ENCODE assay signal across 8 mouse cellular contexts in the genomic region with DNA sequence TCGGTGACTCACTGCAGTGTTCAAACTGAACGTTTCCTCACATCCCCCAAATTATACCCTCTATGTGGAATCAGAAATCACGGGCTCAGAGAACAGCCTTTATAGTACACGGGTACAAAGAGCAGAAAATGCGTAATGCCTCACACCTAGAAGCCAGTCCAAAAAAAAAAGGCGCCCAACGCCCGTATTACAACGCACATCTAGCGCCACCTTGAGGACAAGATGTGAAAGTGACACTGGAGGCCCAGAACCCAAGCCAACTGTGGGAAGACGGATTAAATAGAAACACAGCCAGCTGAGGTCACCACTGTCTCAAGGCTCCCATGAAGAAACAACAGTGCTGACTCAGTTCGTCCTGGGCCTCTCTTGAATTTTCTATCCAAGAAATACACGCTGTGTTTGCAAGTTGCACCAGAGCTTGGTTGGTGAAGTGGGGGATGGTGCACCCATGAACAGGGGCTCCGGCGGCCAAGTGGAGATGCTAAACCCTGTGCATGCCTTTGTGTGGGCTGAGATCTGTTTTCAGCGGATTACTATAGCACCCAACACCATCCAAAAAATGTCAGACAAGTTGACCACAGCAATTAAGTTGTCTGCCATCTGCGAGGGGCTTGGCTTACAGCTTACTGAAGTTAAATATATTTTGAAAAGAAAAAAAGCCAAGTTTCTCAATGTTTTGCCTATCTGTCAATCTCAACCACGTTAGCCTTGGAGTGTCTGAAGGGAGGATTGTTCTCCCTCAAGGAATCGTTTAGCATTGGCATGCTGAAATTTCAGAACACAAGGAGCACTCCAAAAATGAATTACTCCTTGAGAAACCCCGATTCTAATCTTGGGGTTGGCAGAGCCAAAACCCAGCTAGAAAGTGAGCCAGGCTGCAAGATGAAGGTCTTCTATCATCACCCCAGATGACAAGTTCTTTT. TPM values are rescaled to one million over a fixed set of nuclear protein-coding genes. Genes with fewer than 3 reads are reported as not detected.
DNase-seq lines count a peak whose midpoint lies in the region; ATAC-seq lines count a peak whose summit lies in the region.

No protein-coding gene starts in this region.

- WGBS in forebrain, embryonic 16.5 days: 16% methylated on average over 20 of the region's 20 CpGs

- H3K9ac ChIP-seq in forebrain, embryonic 16.5 days (replicated peaks; ENCODE audit: low read depth, low read length): no peak overlapping the region

- H3K27ac ChIP-seq in forebrain, embryonic 16.5 days (ENCODE audit: low read length): no peak overlapping the region

- H3K4me3 ChIP-seq in forebrain, embryonic 16.5 days (replicated peaks; ENCODE audit: low read length): no peak overlapping the region

- H3K4me1 ChIP-seq in forebrain, embryonic 16.5 days (replicated peaks; ENCODE audit: control insufficient read depth, insufficient read depth, low read length): peaks cover 3% of the 10 kb centered on the region; the same call in 1 of the 2 replicates

- no peaks in the 10 kb centered on the region for H3K36me3 ChIP-seq in forebrain, embryonic 16.5 days (ENCODE audit: control insufficient read depth, insufficient read depth)

- H3K27me3 ChIP-seq in forebrain, embryonic 16.5 days (replicated peaks; ENCODE audit: control insufficient read depth, insufficient read depth, low read length): no peaks in the 10 kb centered on the region

- no peaks in the 10 kb centered on the region for H3K9me3 ChIP-seq in forebrain, embryonic 16.5 days (ENCODE audit: control insufficient read depth, low read length)

- H3K4me2 ChIP-seq in forebrain, embryonic 16.5 days (ENCODE audit: low read length): 0 out of 2 replicates have a peak overlapping the region, but pooled peaks have one; percentile 8

- peak; percentile 57 for ATAC-seq in forebrain, embryonic 16.5 days
- ATAC-seq in hematopoietic stem cell, adult 5-6 weeks (replicated peaks in 1 of 2; ENCODE audit: insufficient read depth in 1 of 2, low FRiP score in 2 of 2, low TSS enrichment in 1 of 2, low read depth in 1 of 2, poor library complexity in 2 of 2, severe bottlenecking in 2 of 2): peak; percentile 82 to 85

- peak; percentile 67 for DNase-seq in T-cell, adult 2 months (ENCODE audit: low spot score)
- peak; percentile 69 to 77 for DNase-seq in cerebellum, adult 18-20 months
- DNase-seq in layer of hippocampus, adult 9-10 months (ENCODE audit: low spot score): peak; percentile 50
- peak; percentile 92 for DNase-seq in lung, postnatal 10 days
- DNase-seq in right cerebral cortex, adult 18-20 months: peak; percentile 70
- peak; percentile 77 to 79 for DNase-seq in urinary bladder, postnatal 4 days (ENCODE audit: low spot score in 2 of 2)

RNA-seq across cellular contexts. Expression of a gene that starts 45.1 kb away (rescaled TPM):
- polyA plus RNA-seq in forebrain, embryonic 16.5 days (2015; fragmentation: Nextera tagmentation; extraction: Ambion mirVana): 62.0 and 65.8 TPM in 2 replicates
- 48.0 and 59.0 TPM in 2 replicates for total RNA-seq in hematopoietic stem cell, adult 5-6 weeks (2017)
